Mouse (Mus musculus): ENCODE results near the gene Fbxo34. TPM values are rescaled to one million over a fixed set of nuclear protein-coding genes. Genes with fewer than 3 reads are reported as not detected.
"Not testable (repeated sequence)": the region's sequence is repeated elsewhere in the genome, so short reads cannot be mapped to it uniquely, and the experiment has no call there.

The Fbxo34 gene
- total RNA-seq, 2 experiments from 2014 or later = 27.9 to 28.4 TPM

DNA sequence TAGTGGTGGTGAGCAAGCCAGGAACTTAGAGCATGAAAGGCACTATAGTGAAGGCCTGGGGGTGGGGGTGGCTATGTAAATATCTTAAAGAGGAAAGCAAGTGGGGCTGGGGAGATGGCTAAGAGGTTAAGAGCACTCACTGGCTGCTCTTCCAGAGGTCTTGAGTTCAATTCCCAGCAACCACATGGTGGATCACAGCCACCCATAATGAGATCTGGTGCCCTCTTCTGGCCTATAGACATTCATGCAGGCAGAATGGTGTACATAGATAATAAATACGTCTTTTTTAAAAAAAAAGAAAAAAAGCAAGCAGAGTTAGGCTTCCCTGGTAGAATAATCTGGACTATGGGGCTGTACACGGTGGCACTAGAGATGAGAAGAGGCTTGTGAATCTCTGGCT is 103.2 kb downstream of the Fbxo34 start:
- intact Hi-C loops (cut with DNase I) = no loop called here
- no peak for DNase-seq

DNA sequence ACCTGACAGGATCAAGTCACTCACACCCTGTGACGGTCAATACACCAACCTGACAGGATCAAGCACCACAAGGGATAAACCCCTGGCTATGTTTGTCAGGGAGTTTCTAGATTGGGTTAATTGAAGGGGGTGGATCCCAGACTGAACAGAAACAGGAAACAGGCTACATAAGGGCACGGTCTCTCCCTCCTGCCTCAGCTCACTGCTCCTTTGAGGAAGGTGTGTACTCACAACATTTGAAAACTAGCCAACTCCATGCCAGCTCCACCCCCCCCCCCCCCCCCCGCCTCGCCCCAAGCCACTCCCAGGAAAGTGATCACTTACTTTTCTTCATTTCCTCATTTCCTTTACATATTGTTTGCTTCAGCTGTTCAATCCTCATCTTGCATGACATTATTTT is 104.0 kb downstream of the Fbxo34 start:
- intact Hi-C loops (cut with DNase I) = no loop called here

DNA sequence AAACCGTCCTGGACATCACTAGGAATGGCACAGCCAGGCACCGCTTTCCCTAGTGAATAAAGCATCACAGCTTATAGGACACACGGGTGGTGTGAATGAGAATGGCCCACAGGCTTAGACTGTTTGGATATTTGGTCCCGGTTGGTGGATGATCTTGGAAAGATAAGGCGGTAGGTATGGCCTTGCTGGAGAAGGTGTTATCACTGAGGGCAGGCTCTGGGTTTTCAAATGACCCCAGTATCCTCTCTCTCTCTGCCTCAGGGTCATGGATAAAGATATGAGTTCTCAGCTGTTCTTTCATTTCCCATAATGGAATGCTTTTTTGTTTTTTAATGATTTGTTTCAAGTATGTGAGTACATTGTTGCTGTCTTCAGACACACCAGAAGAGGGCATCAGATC is 105.0 kb downstream of the Fbxo34 start:
- intact Hi-C loops (cut with DNase I) = no loop called here
- DNase-seq = no peak

More for the DNA sequence above, 104.0 kb downstream of the Fbxo34 start:
- DNase-seq = no peak

DNA sequence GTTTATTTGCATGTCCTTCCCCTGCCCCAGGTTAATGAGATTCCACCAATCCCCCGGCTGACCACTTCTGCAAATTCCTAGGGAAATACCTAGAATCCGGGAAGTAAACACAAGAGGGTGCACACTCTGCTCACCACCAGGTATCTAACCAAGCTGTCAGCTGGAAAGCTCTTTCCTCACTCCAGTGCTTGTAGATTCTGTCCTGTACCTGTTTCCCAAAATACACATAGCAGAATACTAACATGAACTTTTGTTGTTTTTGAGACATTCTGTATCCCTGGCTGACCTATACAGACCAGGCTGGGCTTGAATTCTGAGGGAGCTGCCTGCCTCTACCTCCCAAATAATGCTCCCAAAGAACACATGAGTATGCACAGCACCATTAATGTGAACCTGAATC is 110.5 kb downstream of the Fbxo34 start:
- no peak for DNase-seq
- intact Hi-C loops (cut with DNase I) = no loop called here

DNA sequence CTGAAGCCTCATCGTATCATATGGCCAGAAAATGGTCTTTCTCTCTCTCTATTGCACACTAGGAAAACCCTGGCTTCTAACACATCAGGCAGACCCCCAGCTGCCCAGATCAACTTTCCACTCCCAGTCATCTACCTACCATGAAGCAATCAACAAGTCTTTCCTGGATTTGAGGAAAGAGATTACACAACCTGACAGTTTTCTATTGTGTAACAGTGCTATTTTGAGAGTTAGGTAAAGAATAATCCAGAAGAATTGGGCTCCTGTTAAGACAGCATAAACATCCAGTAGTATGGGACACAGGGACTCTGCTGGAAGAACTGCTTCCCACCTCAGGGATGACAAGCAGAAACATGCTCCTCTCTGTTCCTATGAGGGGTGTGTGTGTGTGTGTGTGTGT is 112.3 kb downstream of the Fbxo34 start:
- no peak for DNase-seq
- intact Hi-C loops (cut with DNase I) = no loop called here

DNA sequence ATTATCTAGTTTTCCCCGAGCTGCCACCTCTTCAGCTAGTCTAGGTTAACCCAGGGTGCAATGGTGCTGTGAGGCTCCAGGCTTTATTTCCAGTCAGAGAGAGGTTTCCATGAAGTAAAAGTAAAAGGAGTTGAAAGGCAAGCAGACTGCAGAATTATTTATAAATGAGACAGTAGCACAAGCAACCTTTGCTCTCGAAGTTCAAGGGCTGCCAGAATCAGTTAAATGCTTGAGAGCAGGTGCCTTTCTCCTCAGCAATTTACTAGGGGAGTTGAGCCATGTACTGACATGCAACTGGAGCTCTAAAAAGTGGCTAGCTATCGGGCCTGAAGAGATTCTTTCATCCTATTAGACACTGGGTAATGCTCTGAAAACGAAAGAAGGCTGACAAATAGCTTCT is 112.9 kb downstream of the Fbxo34 start:
- intact Hi-C loops (cut with DNase I) = no loop called here

DNA sequence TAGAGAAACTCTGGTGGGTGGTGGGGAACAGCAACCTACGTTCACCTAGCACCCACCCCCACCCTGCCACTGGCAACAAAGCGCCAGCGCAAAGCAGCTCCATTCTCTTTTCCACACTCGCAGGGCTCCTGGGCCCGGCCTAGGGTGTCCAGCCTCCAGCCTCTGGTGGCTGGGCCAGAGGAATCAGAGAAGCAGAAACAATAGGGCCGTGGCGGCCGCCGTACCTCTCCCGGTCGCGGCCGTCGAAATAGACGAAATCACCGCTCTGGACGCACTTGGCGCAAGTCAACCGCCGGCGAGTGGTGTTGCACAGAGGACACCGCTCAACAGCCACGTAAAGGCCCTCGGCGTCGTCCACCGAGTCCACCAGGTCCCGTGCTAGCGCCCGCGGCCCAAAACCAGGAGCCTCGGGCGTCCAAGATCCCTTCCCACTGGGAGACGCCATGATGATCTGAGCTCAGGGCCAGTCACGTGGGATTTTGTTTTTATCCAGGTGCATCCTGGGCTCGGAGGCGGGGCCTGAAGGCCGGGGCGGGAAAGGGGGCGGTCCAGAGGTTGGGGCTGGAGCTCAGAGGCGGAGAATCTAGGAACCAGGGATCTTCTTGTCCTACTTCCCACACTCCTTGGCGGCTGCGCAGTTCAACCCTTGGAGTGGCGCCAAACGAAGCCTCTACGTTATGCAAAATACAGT is 117.9 kb downstream of the Fbxo34 start:
- intact Hi-C loops (cut with DNase I) = no loop called here
- peak; percentile 97 for DNase-seq

More for the DNA sequence above, 112.9 kb downstream of the Fbxo34 start:
- no peak for DNase-seq

DNA sequence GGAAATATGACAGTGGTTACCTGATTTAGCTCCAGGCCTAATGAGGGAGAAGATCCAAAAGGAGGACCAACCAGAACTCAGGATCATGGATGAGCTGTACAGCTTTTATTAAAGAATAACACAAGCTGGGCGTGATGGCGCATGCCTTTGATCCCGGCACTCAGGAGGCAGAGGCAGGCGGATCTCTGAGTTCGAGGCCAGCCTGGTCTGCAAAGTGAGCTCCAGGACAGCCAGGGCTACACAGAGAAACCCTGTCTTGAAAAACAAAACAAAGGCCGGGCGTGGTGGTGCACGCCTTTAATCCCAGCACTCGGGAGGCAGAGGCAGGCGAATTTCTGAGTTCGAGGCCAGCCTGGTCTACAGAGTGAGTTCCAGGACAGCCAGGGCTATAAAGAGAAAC is 120.3 kb downstream of the Fbxo34 start, which contains the start of gene Atg14:
Gene Atg14 (minus strand): TSS at position 101 of the 400 bp plus-strand sequence.
- intact Hi-C loops (cut with DNase I); DNase-seq: not testable (repeated sequence)

DNA sequence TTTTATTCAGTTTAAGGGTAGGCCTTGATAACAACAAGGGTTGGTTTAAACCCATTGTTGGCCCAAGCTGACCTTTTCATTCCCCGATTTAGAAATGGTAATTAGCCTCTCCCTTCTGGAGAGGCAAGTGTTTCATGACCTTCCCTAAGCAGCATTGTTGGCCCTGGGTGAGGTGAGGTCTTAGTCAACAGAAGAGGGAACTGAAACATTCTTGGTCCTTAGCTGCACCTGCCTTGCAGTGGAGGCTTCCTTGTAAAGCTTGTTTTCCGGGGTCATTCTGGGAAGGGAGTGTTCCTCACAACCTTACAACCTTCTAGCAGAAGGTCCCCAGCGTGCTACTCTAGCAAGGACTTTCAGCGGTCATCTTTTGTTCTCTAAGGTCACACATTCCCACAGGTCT is 122.5 kb downstream of the Fbxo34 start:
- intact Hi-C loops (cut with DNase I) = no loop called here

DNA sequence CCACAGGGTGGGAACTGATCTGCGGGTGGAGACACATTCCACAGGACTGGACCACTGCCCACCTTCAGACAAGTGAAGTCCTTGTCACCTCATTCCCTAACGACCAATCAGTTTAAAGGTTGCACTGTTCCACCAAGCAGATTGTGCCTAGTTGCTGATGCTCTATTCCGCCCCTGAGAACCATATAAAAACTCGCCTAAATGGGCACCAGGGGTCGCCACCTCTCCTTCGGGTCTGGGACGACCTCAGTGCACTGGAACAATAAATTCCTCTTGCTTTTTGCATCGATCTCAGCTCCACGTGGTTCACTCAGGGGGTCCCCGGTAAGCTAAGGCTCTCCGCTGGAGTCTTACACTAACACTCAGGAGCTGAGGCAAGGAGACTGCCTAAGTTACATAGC is 124.5 kb downstream of the Fbxo34 start:
- no peak for DNase-seq
- intact Hi-C loops (cut with DNase I) = no loop called here

More for the DNA sequence above, 122.5 kb downstream of the Fbxo34 start:
- no peak for DNase-seq

DNA sequence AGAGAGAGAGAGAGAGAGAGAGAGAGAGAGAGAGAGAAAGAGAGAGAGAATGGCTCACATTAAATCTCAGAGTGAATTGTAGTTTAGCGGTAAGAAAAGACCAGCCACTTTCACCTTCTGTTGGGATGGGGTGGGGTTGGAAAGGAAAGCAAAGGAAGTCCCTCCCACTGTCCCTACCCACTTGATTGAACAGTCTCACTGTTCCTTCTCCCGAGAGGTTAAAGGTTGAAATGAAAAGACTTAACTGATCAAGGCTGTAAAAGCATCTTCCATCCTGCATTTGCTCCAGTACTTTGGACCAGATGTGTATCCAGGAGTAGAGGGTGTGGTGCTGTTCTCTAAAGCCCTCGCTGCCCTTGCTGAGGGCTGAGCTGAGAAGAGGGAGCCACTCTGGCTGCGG is 126.5 kb downstream of the Fbxo34 start:
- no peak for DNase-seq
- intact Hi-C loops (cut with DNase I) = no loop called here

DNA sequence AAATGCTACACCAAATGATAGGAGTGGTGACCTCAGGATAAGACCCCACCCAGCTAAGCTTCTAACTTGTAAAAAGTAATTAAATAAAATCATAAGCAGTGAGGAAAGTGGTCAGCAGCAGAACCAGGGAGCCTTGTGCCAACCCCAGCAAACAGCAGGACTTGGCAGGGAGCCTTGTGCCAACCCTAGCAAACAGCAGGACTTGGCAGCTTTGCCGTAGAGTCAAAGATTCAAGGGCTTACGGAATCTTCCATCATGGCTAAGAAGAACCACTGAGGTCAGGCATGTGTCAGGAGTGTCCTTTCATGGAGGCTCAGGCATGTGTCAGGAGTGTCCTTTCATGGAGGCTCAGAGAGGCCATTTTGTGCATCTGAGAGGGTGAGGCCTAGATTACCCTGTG is 127.9 kb downstream of the Fbxo34 start:
- DNase-seq = peak; percentile 60
- intact Hi-C loops (cut with DNase I) = no loop called here

DNA sequence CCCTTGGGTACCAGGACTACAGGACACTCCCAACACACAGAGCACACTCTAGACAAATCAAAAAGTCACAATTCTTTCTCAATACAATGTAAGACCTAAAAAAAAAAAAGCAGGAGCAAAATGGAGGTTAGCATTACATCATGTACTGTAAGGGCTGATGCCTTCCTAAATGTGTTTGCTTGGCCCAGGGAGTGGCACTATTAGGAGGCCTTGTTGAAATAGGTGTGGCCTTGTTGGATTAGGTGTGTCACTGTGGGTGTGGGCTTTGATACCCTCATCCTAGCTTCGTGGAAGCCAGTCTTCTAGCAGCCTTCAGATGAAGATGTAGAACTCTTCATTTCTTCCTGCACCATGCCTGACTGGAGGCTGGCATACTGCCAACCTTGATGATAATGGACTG is 131.1 kb downstream of the Fbxo34 start:
- intact Hi-C loops (cut with DNase I) = no loop called here
- DNase-seq = no peak

Other genes starting within 250 kb of the Fbxo34 start
- gene Wdhd1, start 173.6 kb upstream of the Fbxo34 start, total RNA-seq (2021) = 1 to 10 TPM; 7.3 to 7.7 TPM
- 10 to 100 TPM in 1 of 2 experiments, 1 to 10 TPM in 1; 9.8 to 10.1 TPM for gene Socs4, start 173.5 kb upstream of the Fbxo34 start, total RNA-seq (2021)
- 10 to 100 TPM; 94.0 to 94.9 TPM for gene Mapk1ip1l, start 152.2 kb upstream of the Fbxo34 start, total RNA-seq (2021)
- 1 to 10 TPM; 1.3 to 1.8 TPM for gene Lgals3, start 82.7 kb upstream of the Fbxo34 start, total RNA-seq (2021)
- gene Dlgap5, start 32.0 kb upstream of the Fbxo34 start, total RNA-seq (2021) = 1 to 10 TPM; 4.0 to 4.2 TPM
- gene Atg14, start 120.2 kb downstream of the Fbxo34 start, total RNA-seq (2021) = 10 to 100 TPM; 14.4 to 14.7 TPM
- 100 to 1,000 TPM; 105 to 119 TPM for gene Ktn1, start 198.0 kb downstream of the Fbxo34 start, total RNA-seq (2021)

Data from left cerebral cortex, postnatal 4 days (tissue).